Mouse (Mus musculus) ES-CJ7 (cell line): ENCODE results near the gene Dnah2.

Experiments used
- DNase-seq: peaks from one replicate; pipeline ENCODE4 v3.0.0; 2011; ENCODE audit warnings: low read depth, low spot score

Gene Dnah2

GRCm38 (mm10) chr11:69564391-69564790 is 15.5 kb upstream of the Dnah2 start:
- DNase-seq: peak; percentile 94

GRCm38 (mm10) chr11:69563373-69563772 is 14.5 kb upstream of the Dnah2 start:
- no peak for DNase-seq

GRCm38 (mm10) chr11:69560896-69561854 is 12.3 kb upstream of the Dnah2 start:
- peak; percentile 82 for DNase-seq

- DNase-seq: peak; percentile 52
These were observed 11.2 kb upstream of the Dnah2 start, which contains the start of gene Efnb3 for GRCm38 (mm10) chr11:69559851-69560765. TSS of gene Efnb3 (minus strand) at chr11:69560205.

- DNase-seq: no peak
These were observed 10.3 kb upstream of the Dnah2 start for GRCm38 (mm10) chr11:69559183-69559582.

GRCm38 (mm10) chr11:69558756-69559155 is 9.8 kb upstream of the Dnah2 start:
- no peak for DNase-seq

- DNase-seq: peak; percentile 83
These were observed 8.6 kb upstream of the Dnah2 start for GRCm38 (mm10) chr11:69557381-69557958.

- DNase-seq: no peak
These were observed 5.7 kb upstream of the Dnah2 start for GRCm38 (mm10) chr11:69554539-69555140.

GRCm38 (mm10) chr11:69553341-69553721 is 4.4 kb upstream of the Dnah2 start:
- DNase-seq: no peak

GRCm38 (mm10) chr11:69552622-69553340 is 3.9 kb upstream of the Dnah2 start:
- peak; percentile 66 for DNase-seq

GRCm38 (mm10) chr11:69551310-69551709 is 2.4 kb upstream of the Dnah2 start:
- DNase-seq: peak; percentile 65

GRCm38 (mm10) chr11:69547071-69547470 is 1.8 kb downstream of the Dnah2 start:
- DNase-seq: peak; percentile 80

- DNase-seq: peak; percentile 83
These were observed 2.4 kb downstream of the Dnah2 start for GRCm38 (mm10) chr11:69546423-69547053.

- peak; percentile 64 for DNase-seq
These were observed 3.0 kb downstream of the Dnah2 start for GRCm38 (mm10) chr11:69545957-69546356.

- DNase-seq: no peak
These were observed 5.3 kb downstream of the Dnah2 start for GRCm38 (mm10) chr11:69543598-69543997.

- peak; percentile 76 for DNase-seq
These were observed 7.2 kb downstream of the Dnah2 start for GRCm38 (mm10) chr11:69541741-69542140.

GRCm38 (mm10) chr11:69540700-69541099 is 8.2 kb downstream of the Dnah2 start:
- no peak for DNase-seq

- DNase-seq: no peak
These were observed 13.9 kb downstream of the Dnah2 start for GRCm38 (mm10) chr11:69534990-69535389.

- peak; percentile 40 for DNase-seq
These were observed 16.3 kb downstream of the Dnah2 start for GRCm38 (mm10) chr11:69532480-69533150.

- DNase-seq: peak; percentile 77
These were observed 18.2 kb downstream of the Dnah2 start for GRCm38 (mm10) chr11:69530755-69531154.
